Mouse (Mus musculus) layer of hippocampus, adult 8-10 months (tissue): Measurements from ENCODE around the gene Astl. TPM values are rescaled to one million over a fixed set of nuclear protein-coding genes. Genes with fewer than 3 reads are reported as not detected.

Experiments used
- total RNA-seq, 4 experiments: library from RNA; stranded (reverse); gene quantifications; 2 replicates each; pipeline ENCODE4 v1.2.4; 2022

Astl gene
- total RNA-seq, 4 experiments from 2014 or later: not detected

Other genes with a start within 250 kb of the Astl start
- gene Ncaph, start 204.7 kb upstream of the Astl start, total RNA-seq: 1 to 10 TPM in 3 of 4 experiments, under 1 TPM in 1; 0.89 to 2.0 (median 1.5) TPM
- gene Itpripl1, start 195.2 kb upstream of the Astl start, total RNA-seq: 1 to 10 TPM; 1.9 to 6.6 (median 4.2) TPM
- gene 1810024B03Rik, start 130.4 kb upstream of the Astl start, total RNA-seq: 1 to 10 TPM in 1 of 4 experiments, under 1 TPM in 3; 0.76 to 1.2 (median 0.88) TPM
- 100 to 1,000 TPM in 1 of 4 experiments, 10 to 100 TPM in 3; 91.8 to 100 (median 96.5) TPM for gene Snrnp200, start 130.3 kb upstream of the Astl start, total RNA-seq
- gene Ciao1, start 90.8 kb upstream of the Astl start, total RNA-seq: 10 to 100 TPM; 73.1 to 81.0 (median 77.0) TPM
- gene Tmem127, start 90.7 kb upstream of the Astl start, total RNA-seq: 10 to 100 TPM; 69.4 to 75.6 (median 72.4) TPM
- 100 to 1,000 TPM; 100 to 119 (median 107) TPM for gene Stard7, start 68.4 kb upstream of the Astl start, total RNA-seq
- 1 to 10 TPM in 3 of 4 experiments, under 1 TPM in 1; 0.99 to 1.6 (median 1.2) TPM for gene Dusp2, start 2.5 kb upstream of the Astl start, total RNA-seq
- under 1 TPM in 3 of 4 experiments, not detected in 1; 0.09 to 0.41 (median 0.12) TPM for gene Adra2b, start 24.6 kb downstream of the Astl start, total RNA-seq
- gene Gpat2, start 86.6 kb downstream of the Astl start, total RNA-seq: under 1 TPM in 2 of 4 experiments, not detected in 2; 0.13 to 0.27 TPM
- gene Fahd2a, start 105.9 kb downstream of the Astl start, total RNA-seq: 10 to 100 TPM; 17.9 to 21.1 (median 19.8) TPM
- gene Kcnip3, start 183.5 kb downstream of the Astl start, total RNA-seq: 10 to 100 TPM; 74.3 to 80.1 (median 78.6) TPM
- under 1 TPM in 3 of 4 experiments, not detected in 1; 0.09 to 0.39 (median 0.18) TPM for gene Prom2, start 202.8 kb downstream of the Astl start, total RNA-seq
- 1 to 10 TPM; 7.1 to 8.6 (median 7.8) TPM for gene Zfp661, start 248.5 kb downstream of the Astl start, total RNA-seq
- gene Mrps5, start 248.6 kb downstream of the Astl start, total RNA-seq: 100 to 1,000 TPM in 2 of 4 experiments, 10 to 100 TPM in 2; 88.6 to 107 (median 96.5) TPM